Mouse (Mus musculus) bone marrow macrophage, adult 2 months (primary cell): ENCODE data around the gene Vinac1. TPM values are rescaled to one million over a fixed set of nuclear protein-coding genes. Genes with fewer than 3 reads are reported as not detected.

Source experiments
- H3K27ac ChIP-seq: 2 replicates; pipeline ENCODE4 v1.5.1; 2012; ENCODE audit warnings: low read depth, low read length; ENCODE audit not compliant: insufficient read depth
- H3K4me1 ChIP-seq: 2 replicates; pipeline ENCODE4 v1.6.1; 2012; ENCODE audit warnings: low read length; ENCODE audit not compliant: control insufficient read depth, insufficient read depth
- H3K4me3 ChIP-seq: 2 replicates; pipeline ENCODE4 v1.5.1; 2012; ENCODE audit warnings: mild to moderate bottlenecking, low read length, moderate library complexity; ENCODE audit not compliant: insufficient read depth
- POLR2A ChIP-seq: IDR thresholded peaks from 2 replicates; pipeline ENCODE4 v1.6.1; 2012; ENCODE audit warnings: mild to moderate bottlenecking, low read depth, low read length, borderline replicate concordance
- polyA plus RNA-seq: library from polyadenylated mRNA; stranded (reverse); fragments of >200 nt; gene quantifications from 2 replicates; pipeline ENCODE4 v1.2.4, GENCODE M21; 2012; ENCODE audit not compliant: missing spikeins, insufficient read depth, insufficient read length

Gene Vinac1
- polyA plus RNA-seq, 1 experiment, result not detected

GRCm38 (mm10) chr2:128984746-128985145 is 63.2 kb downstream of the Vinac1 start:
- no peak overlapping the region for H3K4me3 ChIP-seq
- no peak for TF ChIP-seq POLR2A
- no peak overlapping the region for H3K27ac ChIP-seq
- no peaks in the 10 kb centered on the region for H3K4me1 ChIP-seq

- no peak overlapping the region for H3K27ac ChIP-seq
Measured at GRCm38 (mm10) chr2:128975572-128975971, 72.4 kb downstream of the Vinac1 start.

More at GRCm38 (mm10) chr2:128975572-128975971, 72.4 kb downstream of the Vinac1 start:
- H3K4me3 ChIP-seq, result no peak overlapping the region
- no peak for TF ChIP-seq POLR2A
- H3K4me1 ChIP-seq, result peaks cover 7% of the 10 kb centered on the region

Other genes with a start within 250 kb of the Vinac1 start
- gene Tmem87b, start 230.1 kb downstream of the Vinac1 start, polyA plus RNA-seq, result 57.6 and 61.0 TPM in 2 replicates
- gene Fbln7, start 185.2 kb downstream of the Vinac1 start, polyA plus RNA-seq, result not detected in 2 replicates
- 4.1 and 4.7 TPM in 2 replicates for gene Zc3h8, start 104.1 kb downstream of the Vinac1 start, polyA plus RNA-seq
- gene Zc3h6, start 80.8 kb downstream of the Vinac1 start, polyA plus RNA-seq, result 5.4 TPM in 2 replicates
- gene Gm10762, start 80.4 kb downstream of the Vinac1 start, polyA plus RNA-seq, result 1.2 and 1.6 TPM in 2 replicates
- gene Ttl, start 17.8 kb upstream of the Vinac1 start, polyA plus RNA-seq, result 5.9 and 7.5 TPM in 2 replicates
- 6.8 and 8.3 TPM in 2 replicates for gene Polr1b, start 52.8 kb upstream of the Vinac1 start, polyA plus RNA-seq
- gene Chchd5, start 81.5 kb upstream of the Vinac1 start, polyA plus RNA-seq, result 15.3 and 20.0 TPM in 2 replicates
- 29.5 and 32.1 TPM in 2 replicates for gene Slc20a1, start 150.6 kb upstream of the Vinac1 start, polyA plus RNA-seq
- 22.2 and 24.5 TPM in 2 replicates for gene Ckap2l, start 249.0 kb upstream of the Vinac1 start, polyA plus RNA-seq